Mouse (Mus musculus): Measurements from ENCODE around the gene Atp9a. TPM values are rescaled to one million over a fixed set of nuclear protein-coding genes. Genes with fewer than 3 reads are reported as not detected.
A peak's percentile ranks its signal among the peaks of the same experiment; 100 is the strongest.

The Atp9a gene
- polyA plus RNA-seq, 1 experiment from 2014 or later: 42.9 TPM

DNA sequence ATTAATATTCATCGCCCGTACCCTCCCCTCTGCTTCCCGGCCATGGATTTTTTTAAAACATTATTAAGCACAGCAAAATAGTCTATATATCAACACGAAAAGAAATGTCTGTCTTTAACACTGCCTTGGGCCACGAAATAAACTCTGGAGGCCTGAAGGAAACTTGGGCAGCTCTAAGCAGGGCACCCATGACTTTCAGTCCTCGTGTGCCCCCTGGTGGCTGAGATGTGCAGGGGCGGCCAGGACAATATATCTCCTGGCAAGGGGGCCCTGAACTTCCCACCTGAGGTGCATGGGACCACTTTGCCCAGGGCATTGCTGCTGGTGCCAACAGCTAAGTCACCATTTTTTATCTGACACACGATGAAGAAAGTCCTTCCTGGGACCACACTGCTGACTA is 113.4 kb downstream of the Atp9a start:
- Histone ChIP-seq H3K27ac (replicated peaks) (no peak overlapping the region), H3K4me2 (replicated peaks) (no peak overlapping the region), H3K4me1 (peaks cover 24% of the 10 kb centered on the region), H3K36me3 (peaks cover 8% of the 10 kb centered on the region), H3K4me3 (no peak overlapping the region), H3K27me3 (no peaks in the 10 kb centered on the region), H3K9ac (replicated peaks) (no peak overlapping the region), H3K9me3 (no peaks in the 10 kb centered on the region)
- peak; percentile 41; the same call in 1 of the 2 replicates for ATAC-seq (ENCODE audit: low FRiP score, low read depth)
- 29% methylated on average over 8 of the region's 8 CpGs for WGBS

- ATAC-seq (ENCODE audit: low FRiP score, low read depth): no peak
- Histone ChIP-seq H3K36me3 (peaks cover 3% of the 10 kb centered on the region; the same call in 1 of the 2 replicates), H3K9me3 (no peaks in the 10 kb centered on the region)
Observed at GRCm38 (mm10) chr2:168627829-168628770, 114.1 kb downstream of the Atp9a start.

GRCm38 (mm10) chr2:168626385-168626784 is 115.8 kb downstream of the Atp9a start:
- Histone ChIP-seq H3K4me3 (no peak overlapping the region), H3K36me3 (no peaks in the 10 kb centered on the region), H3K27me3 (no peaks in the 10 kb centered on the region), H3K4me1 (peaks cover 17% of the 10 kb centered on the region), H3K4me2 (replicated peaks) (no peak overlapping the region), H3K9ac (replicated peaks) (peak overlapping the region; percentile 31; the same call in 1 of the 2 replicates), H3K9me3 (no peaks in the 10 kb centered on the region), H3K27ac (replicated peaks) (peak overlapping the region; percentile 78)
- WGBS: 43% methylated on average over 9 of the region's 9 CpGs
- ATAC-seq (ENCODE audit: low FRiP score, low read depth): peak; percentile 70; the same call in 1 of the 2 replicates

More at GRCm38 (mm10) chr2:168627829-168628770, 114.1 kb downstream of the Atp9a start:
- Histone ChIP-seq H3K27ac (replicated peaks) (no peak overlapping the region), H3K4me3 (no peak overlapping the region), H3K9ac (replicated peaks) (no peak overlapping the region), H3K4me2 (replicated peaks) (no peak overlapping the region), H3K27me3 (no peaks in the 10 kb centered on the region), H3K4me1 (peaks cover 19% of the 10 kb centered on the region)
- 70% methylated on average over 20 of the region's 20 CpGs for WGBS

GRCm38 (mm10) chr2:168625091-168625490 is 117.1 kb downstream of the Atp9a start:
- no peaks in the 10 kb centered on the region for H3K36me3 ChIP-seq
- no peak overlapping the region for H3K27ac ChIP-seq (replicated peaks)
- H3K4me3 ChIP-seq: no peak overlapping the region
- no peaks in the 10 kb centered on the region for H3K9me3 ChIP-seq
- H3K4me1 ChIP-seq: peaks cover 17% of the 10 kb centered on the region
- H3K9ac ChIP-seq (replicated peaks): no peak overlapping the region
- no peaks in the 10 kb centered on the region for H3K27me3 ChIP-seq
- no peak for ATAC-seq (ENCODE audit: low FRiP score, low read depth)
- no peak overlapping the region for H3K4me2 ChIP-seq (replicated peaks)
- WGBS: 79% methylated on average over 4 of the region's 4 CpGs

DNA sequence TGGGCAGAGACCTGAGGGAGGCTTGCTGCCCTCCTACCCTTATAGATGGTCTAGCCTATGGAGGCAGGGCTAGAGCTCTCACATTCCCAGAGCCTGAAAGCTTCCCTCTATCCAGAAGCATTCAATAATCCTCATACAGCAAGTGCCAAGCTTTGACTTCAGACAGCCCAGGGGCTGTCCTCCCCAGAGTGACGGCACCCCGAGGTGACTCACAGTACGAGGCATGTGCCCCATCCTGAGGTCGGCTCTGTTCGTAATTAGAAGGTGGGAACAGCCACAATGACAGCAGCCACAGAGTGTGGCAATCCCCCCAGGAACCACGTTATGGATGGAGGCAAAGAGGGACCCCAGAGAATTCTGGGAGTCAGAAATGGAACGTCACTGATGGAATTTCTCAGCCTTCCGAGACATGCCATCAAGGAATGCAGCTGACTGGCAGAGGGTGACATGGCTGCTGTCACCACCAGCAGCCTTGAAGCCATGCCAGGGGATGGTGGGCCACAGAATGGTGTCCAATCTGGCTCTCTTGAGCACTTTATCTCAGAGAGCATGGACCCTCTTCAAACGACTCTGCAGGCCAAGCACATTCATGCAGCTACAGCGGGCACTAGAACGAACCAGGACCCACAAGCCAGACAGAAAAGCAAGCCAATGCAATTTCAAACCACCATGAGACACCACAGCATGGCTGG is 121.0 kb downstream of the Atp9a start:
- no peak for ATAC-seq (ENCODE audit: low FRiP score, low read depth)
- Histone ChIP-seq H3K4me1 (peaks cover 4% of the 10 kb centered on the region), H3K36me3 (no peaks in the 10 kb centered on the region), H3K4me3 (no peak overlapping the region), H3K27ac (replicated peaks) (no peak overlapping the region), H3K9me3 (no peaks in the 10 kb centered on the region), H3K27me3 (no peaks in the 10 kb centered on the region), H3K9ac (replicated peaks) (no peak overlapping the region), H3K4me2 (replicated peaks) (no peak overlapping the region)
- WGBS: 84% methylated on average over 11 of the region's 11 CpGs

DNA sequence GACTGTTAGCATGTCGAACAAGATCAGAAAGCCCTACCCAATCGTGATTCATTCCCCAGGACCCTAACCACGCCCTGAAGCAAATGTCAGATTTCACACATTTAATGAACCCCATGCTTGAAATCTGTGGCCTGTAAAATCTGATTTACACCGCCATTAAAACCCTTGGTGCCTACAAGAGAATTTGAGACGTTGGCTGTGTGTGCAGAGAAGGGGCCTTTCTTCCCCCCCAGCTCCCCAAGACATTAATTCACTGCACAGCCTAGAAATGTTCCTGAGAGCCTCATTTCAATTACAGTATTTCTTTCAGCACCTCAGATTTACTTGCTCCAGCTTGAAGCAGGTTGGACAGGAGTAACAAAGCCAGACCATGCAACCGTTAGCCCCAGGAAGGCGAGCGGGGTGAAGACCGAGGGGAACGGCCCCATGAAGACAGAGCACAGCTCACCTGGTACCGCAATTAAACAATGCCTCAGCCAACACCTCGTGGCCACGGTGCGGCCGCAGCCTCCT is 123.9 kb downstream of the Atp9a start:
- 82% methylated on average over 15 of the region's 15 CpGs for WGBS
- Histone ChIP-seq H3K4me1 (peaks cover 6% of the 10 kb centered on the region; the same call in 1 of the 2 replicates), H3K27ac (replicated peaks) (no peak overlapping the region)

GRCm38 (mm10) chr2:168615160-168615559 is 127.0 kb downstream of the Atp9a start:
- Histone ChIP-seq H3K27ac (replicated peaks) (no peak overlapping the region), H3K4me2 (replicated peaks) (no peak overlapping the region), H3K9me3 (no peaks in the 10 kb centered on the region), H3K4me3 (no peak overlapping the region), H3K9ac (replicated peaks) (no peak overlapping the region), H3K36me3 (no peaks in the 10 kb centered on the region), H3K4me1 (peaks cover 14% of the 10 kb centered on the region; the same call in 1 of the 2 replicates), H3K27me3 (no peaks in the 10 kb centered on the region)
- 90% methylated on average over 3 of the region's 3 CpGs for WGBS
- no peak for ATAC-seq (ENCODE audit: low FRiP score, low read depth)

More for the DNA sequence above, 123.9 kb downstream of the Atp9a start:
- Histone ChIP-seq H3K9me3 (no peaks in the 10 kb centered on the region), H3K36me3 (no peaks in the 10 kb centered on the region), H3K9ac (replicated peaks) (no peak overlapping the region), H3K4me3 (no peak overlapping the region), H3K4me2 (replicated peaks) (no peak overlapping the region), H3K27me3 (no peaks in the 10 kb centered on the region)
- no peak for ATAC-seq (ENCODE audit: low FRiP score, low read depth)

GRCm38 (mm10) chr2:168614170-168614872 is 127.9 kb downstream of the Atp9a start:
- Histone ChIP-seq H3K9ac (replicated peaks) (no peak overlapping the region), H3K27me3 (no peaks in the 10 kb centered on the region), H3K4me3 (no peak overlapping the region), H3K4me2 (replicated peaks) (no peak overlapping the region), H3K4me1 (peaks cover 14% of the 10 kb centered on the region; the same call in 1 of the 2 replicates), H3K36me3 (no peaks in the 10 kb centered on the region), H3K27ac (replicated peaks) (no peak overlapping the region), H3K9me3 (no peaks in the 10 kb centered on the region)
- 70% methylated on average over 18 of the region's 18 CpGs for WGBS
- ATAC-seq (ENCODE audit: low FRiP score, low read depth): no peak

DNA sequence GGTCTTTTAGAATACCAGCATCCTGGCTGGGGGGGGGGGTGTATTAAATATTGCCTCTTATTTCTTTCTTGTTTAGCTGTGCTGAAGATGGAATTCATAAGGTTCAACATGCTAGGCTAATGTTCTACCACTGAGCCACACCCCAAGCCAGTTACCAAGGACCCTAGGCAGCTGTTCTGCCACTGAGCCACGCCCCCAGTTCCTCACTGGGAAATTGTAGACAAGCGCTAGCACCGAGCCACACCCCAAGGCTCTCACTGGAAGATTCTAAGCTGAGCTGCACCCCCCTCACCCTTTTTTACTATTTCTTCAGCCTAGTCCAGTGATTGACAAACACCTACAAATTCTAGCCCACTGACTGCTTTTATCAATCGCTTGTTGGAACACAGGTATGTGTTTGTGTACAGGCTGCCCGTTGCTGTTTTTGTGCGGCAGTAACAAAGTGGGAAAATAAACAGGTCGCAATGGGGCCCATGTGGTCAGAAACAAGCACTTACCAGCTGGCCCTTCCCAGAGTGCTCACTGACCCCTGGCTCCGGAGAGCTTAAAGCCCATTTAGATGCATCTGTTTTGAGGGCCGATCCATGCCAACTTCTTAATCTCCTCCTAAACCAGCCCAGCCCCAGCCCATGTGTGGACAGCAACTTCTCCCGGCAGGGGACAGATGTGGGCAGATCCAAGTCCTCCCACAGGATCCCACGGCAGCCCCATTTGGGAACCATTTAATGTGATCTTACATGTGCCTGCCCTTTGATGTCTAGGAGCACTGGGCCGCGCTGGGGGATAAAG is 128.9 kb downstream of the Atp9a start:
- H3K36me3 ChIP-seq: no peaks in the 10 kb centered on the region
- H3K9ac ChIP-seq (replicated peaks): no peak overlapping the region
- H3K4me2 ChIP-seq (replicated peaks): no peak overlapping the region
- no peak overlapping the region for H3K27ac ChIP-seq (replicated peaks)
- no peaks in the 10 kb centered on the region for H3K27me3 ChIP-seq
- H3K9me3 ChIP-seq: no peaks in the 10 kb centered on the region
- H3K4me3 ChIP-seq: no peak overlapping the region
- no peak for ATAC-seq (ENCODE audit: low FRiP score, low read depth)
- WGBS: 38% methylated on average over 13 of the region's 13 CpGs
- peaks cover 14% of the 10 kb centered on the region; the same call in 1 of the 2 replicates for H3K4me1 ChIP-seq

- H3K4me3 ChIP-seq: no peak overlapping the region
- H3K9ac ChIP-seq (replicated peaks): no peak overlapping the region
- H3K27me3 ChIP-seq: peaks cover 5% of the 10 kb centered on the region; the same call in 1 of the 2 replicates
- H3K36me3 ChIP-seq: no peaks in the 10 kb centered on the region
- peaks cover 14% of the 10 kb centered on the region; the same call in 1 of the 2 replicates for H3K4me1 ChIP-seq
- H3K9me3 ChIP-seq: no peaks in the 10 kb centered on the region
- ATAC-seq (ENCODE audit: low FRiP score, low read depth): no peak
- no peak overlapping the region for H3K4me2 ChIP-seq (replicated peaks)
- no peak overlapping the region for H3K27ac ChIP-seq (replicated peaks)
- WGBS: 93% methylated on average over 3 of the region's 3 CpGs
Observed at GRCm38 (mm10) chr2:168610941-168611340, 131.3 kb downstream of the Atp9a start.
